In the genomic region with DNA sequence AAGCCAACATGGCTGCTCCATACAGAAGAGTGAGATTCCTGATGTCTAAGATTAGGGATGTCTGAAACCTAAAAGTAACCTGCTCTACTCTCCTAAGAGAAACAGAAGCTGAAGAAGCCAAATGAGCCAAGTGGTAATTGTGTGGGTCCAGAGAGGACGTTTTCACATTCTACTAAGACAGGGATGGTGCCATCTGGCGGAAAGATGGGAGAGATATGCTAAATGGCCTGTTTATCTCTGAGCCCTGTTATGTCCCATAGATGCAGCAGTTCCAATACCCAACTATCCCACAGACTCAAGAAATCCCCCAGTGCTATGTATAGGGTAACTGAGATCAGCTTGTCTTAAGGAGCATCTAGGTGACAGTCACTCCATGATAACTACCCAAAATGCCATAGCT, we compare ENCODE assay signal across 22 mouse cellular contexts.
DNase-seq lines count a peak whose midpoint lies in the region; ATAC-seq and TF ChIP-seq lines count a peak whose summit lies in the region.
"Had no signal": no experiment of that assay in that cellular context is flagged by ENCODE, and none has a peak within 500 bp of the region (broad histone marks: within the 10 kb centered on the region; RNA-seq: fewer than 3 reads in every experiment).

No protein-coding gene starts in this region.

- H3K4me2 ChIP-seq in neural tube, embryonic 15.5 days, result peak overlapping the region; percentile 5; the same call in 1 of the 2 replicates
- H3K4me2 ChIP-seq: embryonic facial prominence, embryonic 15.5 days; forebrain, embryonic 13.5 days; heart, embryonic 12.5 days; limb, embryonic 13.5 days; midbrain, embryonic 13.5 days had no signal

- no peaks in the 10 kb centered on the region for H3K9me3 ChIP-seq in neural tube, embryonic 15.5 days (replicated peaks)
- H3K9me3 ChIP-seq: embryonic facial prominence, embryonic 15.5 days; forebrain, embryonic 13.5 days; heart, embryonic 12.5 days; limb, embryonic 13.5 days; midbrain, embryonic 13.5 days; neural tube, embryonic 13.5 days had no signal

- DNase-seq in cerebellum, postnatal 4 days (ENCODE audit: low spot score in 2 of 2), result no peak
- no peak for DNase-seq in neural tube, embryonic 10.5 days (ENCODE audit: extremely low spot score, low spot score)
- peak; percentile 45 to 64 for DNase-seq in cerebellum, adult 2 months
- peak; percentile 51 for DNase-seq in naive thymus-derived CD4-positive, alpha-beta T cell, adult 2 months (ENCODE audit: low read depth)
- DNase-seq in urinary bladder, postnatal 36 days (ENCODE audit: low spot score in 2 of 2), result no peak
- DNase-seq: adrenal gland, postnatal 25 days; gastrocnemius, postnatal 14 days; heart, postnatal 4 days; kidney, postnatal 36 days; layer of hippocampus, postnatal 36 days; liver, postnatal 0 days; lung, postnatal 4 days; thymus, adult 2 months had no signal

- ATAC-seq in cerebellum, adult (ENCODE audit: insufficient number of reproducible peaks, low FRiP score, low TSS enrichment), result peak; percentile 43; the same call in 1 of the 2 replicates
- ATAC-seq in neural tube, embryonic 15.5 days (ENCODE audit: low FRiP score), result no peak
- ATAC-seq in erythroblast, adult 5-6 weeks (replicated peaks; ENCODE audit: low FRiP score, poor library complexity, severe bottlenecking), result no peak
- ATAC-seq: forebrain, embryonic 13.5 days; liver, postnatal 0 days; midbrain, embryonic 13.5 days had no signal

- no peak overlapping the region for H3K27ac ChIP-seq in neural tube, embryonic 15.5 days (replicated peaks)
- no peak overlapping the region for H3K27ac ChIP-seq in cerebellum, adult 2 months (ENCODE audit: insufficient read depth, low read length)
- H3K27ac ChIP-seq: embryonic facial prominence, embryonic 15.5 days; forebrain, embryonic 13.5 days; limb, embryonic 13.5 days; midbrain, embryonic 13.5 days; neural tube, embryonic 13.5 days had no signal

- TF ChIP-seq POLR2A in cerebellum, adult 2 months (IDR thresholded peaks at IDR 0.05; ENCODE audit: borderline replicate concordance, insufficient read depth, low read length), result no peak

- peak; percentile 37; the same call in 1 of the 2 replicates for TF ChIP-seq CTCF in cerebellum, adult 2 months (IDR thresholded peaks at IDR 0.05; ENCODE audit: borderline replicate concordance, insufficient read depth, low read depth, low read length)

- no peak overlapping the region for H3K9ac ChIP-seq in neural tube, embryonic 15.5 days (replicated peaks)
- H3K9ac ChIP-seq: embryonic facial prominence, embryonic 15.5 days; forebrain, embryonic 13.5 days; heart, embryonic 12.5 days; limb, embryonic 13.5 days; liver, postnatal 0 days; midbrain, embryonic 13.5 days; neural tube, embryonic 13.5 days had no signal

- 71% methylated on average over 2 of the region's 2 CpGs for WGBS in neural tube, embryonic 15.5 days
- WGBS in cerebellum, adult 2 months, result 14% methylated on average over 2 of the region's 2 CpGs

- H3K4me1 ChIP-seq in neural tube, embryonic 15.5 days, result peaks cover 3% of the 10 kb centered on the region; the same call in 1 of the 2 replicates
- H3K4me1 ChIP-seq in cerebellum, adult 2 months (ENCODE audit: control insufficient read depth, insufficient read depth, low read length), result peaks cover 3% of the 10 kb centered on the region; the same call in 1 of the 2 replicates
- H3K4me1 ChIP-seq: embryonic facial prominence, embryonic 15.5 days; forebrain, embryonic 13.5 days; heart, embryonic 12.5 days; neural tube, embryonic 13.5 days had no signal

- no peak overlapping the region for H3K4me3 ChIP-seq in neural tube, embryonic 15.5 days (replicated peaks)
- H3K4me3 ChIP-seq in cerebellum, adult 2 months (replicated peaks; ENCODE audit: insufficient read depth, low read depth, low read length), result peak overlapping the region; percentile 3
- H3K4me3 ChIP-seq: embryonic facial prominence, embryonic 15.5 days; forebrain, embryonic 13.5 days; heart, embryonic 12.5 days; limb, embryonic 13.5 days; midbrain, embryonic 13.5 days; neural tube, embryonic 13.5 days had no signal

- H3K27me3 ChIP-seq in neural tube, embryonic 15.5 days (replicated peaks), result no peaks in the 10 kb centered on the region
- no peaks in the 10 kb centered on the region for H3K27me3 ChIP-seq in cerebellum, adult 2 months (ENCODE audit: control insufficient read depth, insufficient read depth, low read length)
- H3K27me3 ChIP-seq: embryonic facial prominence, embryonic 15.5 days; forebrain, embryonic 13.5 days; heart, embryonic 12.5 days; limb, embryonic 13.5 days; midbrain, embryonic 13.5 days; neural tube, embryonic 13.5 days had no signal

- H3K36me3 ChIP-seq in neural tube, embryonic 15.5 days, result no peaks in the 10 kb centered on the region
- H3K36me3 ChIP-seq: embryonic facial prominence, embryonic 15.5 days; heart, embryonic 12.5 days; limb, embryonic 13.5 days; midbrain, embryonic 13.5 days; neural tube, embryonic 13.5 days had no signal

Comparison
In these comparisons a context has a peak if more than half of its experiments do, and no peak if none do; other contexts are left out.
1. DNase-seq: peak in cerebellum, adult 2 months (2 of 2) and naive thymus-derived CD4-positive, alpha-beta T cell, adult 2 months (single experiment); none in cerebellum, postnatal 4 days (0 of 2), neural tube, embryonic 10.5 days (single experiment) and urinary bladder, postnatal 36 days (0 of 2).